Mouse (Mus musculus) splenic B cell, adult 2 months (primary cell): Measurements from ENCODE around the gene Cnpy2.

Source experiments
- DNase-seq: peaks from one replicate; pipeline ENCODE4 v3.0.0-alpha.2; 2011; ENCODE audit warnings: low read depth, low spot score
- H3K27me3 ChIP-seq: 2 replicates; pipeline ENCODE4 v1.6.1; 2012; ENCODE audit warnings: mild to moderate bottlenecking, low read length, moderate library complexity, mixed read lengths; ENCODE audit not compliant: control insufficient read depth, poor library complexity, insufficient read depth, severe bottlenecking
- H3K36me3 ChIP-seq: 2 replicates; pipeline ENCODE4 v1.6.1; 2012; ENCODE audit warnings: mild to moderate bottlenecking, low read length, moderate library complexity, mixed read lengths; ENCODE audit not compliant: control insufficient read depth, poor library complexity, insufficient read depth, severe bottlenecking

Gene Cnpy2

GRCm38 (mm10) chr10:128368402-128369217 lies 46.4 kb downstream of the Cnpy2 start, which contains the start of gene Coq10a:
Coq10a (minus strand) TSS chr10:128368997.
- H3K27me3 ChIP-seq, result no peaks in the 10 kb centered on the region
- H3K36me3 ChIP-seq, result no peaks in the 10 kb centered on the region
- peak; percentile 91 for DNase-seq

DNA sequence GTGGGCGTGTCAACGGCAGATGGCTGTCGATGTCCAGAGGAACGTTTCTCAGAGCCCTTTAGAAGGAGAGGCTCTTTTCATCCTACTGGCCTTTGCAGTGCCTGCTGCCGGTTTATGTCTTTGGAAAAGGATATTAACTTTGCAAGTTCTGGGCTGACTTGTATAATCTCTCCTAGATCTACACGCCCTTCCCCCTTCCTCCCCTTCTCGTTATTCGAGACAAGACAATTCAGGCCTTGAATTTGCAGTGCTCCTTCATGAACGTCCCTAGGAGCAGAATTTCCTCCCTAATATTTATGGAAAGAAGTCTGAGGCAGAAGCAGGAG lies 46.9 kb downstream of the Cnpy2 start:
- no peaks in the 10 kb centered on the region for H3K36me3 ChIP-seq
- no peaks in the 10 kb centered on the region for H3K27me3 ChIP-seq
- no peak for DNase-seq

- Histone ChIP-seq H3K27me3 (no peaks in the 10 kb centered on the region), H3K36me3 (no peaks in the 10 kb centered on the region)
- no peak for DNase-seq
Observed at GRCm38 (mm10) chr10:128369599-128369998, 47.3 kb downstream of the Cnpy2 start.

DNA sequence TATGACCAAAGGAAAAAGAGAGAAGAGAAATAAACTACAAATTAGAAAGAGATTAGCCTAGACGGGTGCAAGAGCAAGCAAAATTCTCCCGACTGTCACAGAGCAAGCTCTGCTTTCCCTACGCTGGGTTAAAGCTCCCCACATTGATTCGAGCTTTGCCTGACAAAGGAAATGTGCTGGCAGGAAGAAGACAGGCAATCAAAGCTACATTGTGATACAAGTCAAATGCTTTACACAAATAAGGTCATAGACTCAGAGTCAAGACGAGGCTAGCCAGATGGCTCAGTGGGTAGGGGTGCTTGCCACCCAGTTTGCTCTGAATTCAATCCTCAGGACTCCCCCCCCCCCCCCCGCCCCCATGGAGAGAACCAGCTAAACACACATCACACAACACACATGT lies 47.8 kb downstream of the Cnpy2 start:
- no peaks in the 10 kb centered on the region for H3K36me3 ChIP-seq
- H3K27me3 ChIP-seq, result no peaks in the 10 kb centered on the region
- no peak for DNase-seq

- H3K27me3 ChIP-seq, result no peaks in the 10 kb centered on the region
- H3K36me3 ChIP-seq, result no peaks in the 10 kb centered on the region
- no peak for DNase-seq
Observed at GRCm38 (mm10) chr10:128370601-128371000, 48.3 kb downstream of the Cnpy2 start.

DNA sequence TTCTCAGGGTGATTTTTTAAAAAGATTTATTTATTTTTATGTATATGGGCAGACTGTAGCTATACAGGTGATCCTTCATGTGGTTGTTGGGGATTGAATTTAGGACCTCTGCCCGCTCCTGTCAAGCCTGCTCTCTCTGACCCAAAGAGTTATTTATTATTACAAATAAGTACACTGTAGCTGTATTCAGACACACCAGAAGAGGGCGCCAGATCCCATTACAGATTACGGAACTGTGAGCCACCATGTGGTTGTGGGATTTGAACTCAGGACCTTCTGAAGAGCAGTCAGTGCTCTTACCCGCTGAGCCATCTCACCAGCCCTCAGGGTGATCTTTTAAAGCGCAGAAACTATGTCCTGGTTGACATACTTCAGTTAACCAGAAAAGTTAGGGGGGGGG lies 49.9 kb downstream of the Cnpy2 start:
- no peak for DNase-seq
- Histone ChIP-seq H3K36me3 (no peaks in the 10 kb centered on the region), H3K27me3 (no peaks in the 10 kb centered on the region)

GRCm38 (mm10) chr10:128372989-128373748 lies 50.9 kb downstream of the Cnpy2 start:
- H3K27me3 ChIP-seq, result no peaks in the 10 kb centered on the region
- no peaks in the 10 kb centered on the region for H3K36me3 ChIP-seq
- DNase-seq, result no peak

DNA sequence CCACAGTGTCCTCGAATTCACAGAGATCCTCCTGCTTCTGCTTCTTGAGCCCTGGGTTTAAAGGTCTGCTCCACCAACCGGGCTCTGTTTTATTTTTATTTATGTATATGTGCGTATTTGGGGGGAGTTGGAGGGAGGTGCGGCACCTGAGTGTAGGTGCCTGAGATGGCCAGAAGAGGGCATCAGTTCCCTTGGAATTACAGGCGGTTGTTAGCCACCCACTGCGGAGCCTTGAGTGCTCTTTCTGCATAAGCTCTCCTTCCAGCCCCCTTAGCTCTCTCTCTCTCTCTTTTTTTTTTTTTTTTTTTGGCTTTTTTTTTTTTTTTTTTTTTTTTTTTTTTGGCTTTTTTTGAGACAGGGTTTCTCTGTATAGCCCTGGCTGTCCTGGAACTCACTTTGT lies 52.1 kb downstream of the Cnpy2 start:
- peak; percentile 53 for DNase-seq
- no peaks in the 10 kb centered on the region for H3K27me3 ChIP-seq
- no peaks in the 10 kb centered on the region for H3K36me3 ChIP-seq

GRCm38 (mm10) chr10:128376099-128376454 lies 53.8 kb downstream of the Cnpy2 start:
- Histone ChIP-seq H3K27me3 (no peaks in the 10 kb centered on the region), H3K36me3 (0 out of 2 replicates have a peak, but pooled peaks cover 2% of the 10 kb centered on the region)
- DNase-seq, result no peak

DNA sequence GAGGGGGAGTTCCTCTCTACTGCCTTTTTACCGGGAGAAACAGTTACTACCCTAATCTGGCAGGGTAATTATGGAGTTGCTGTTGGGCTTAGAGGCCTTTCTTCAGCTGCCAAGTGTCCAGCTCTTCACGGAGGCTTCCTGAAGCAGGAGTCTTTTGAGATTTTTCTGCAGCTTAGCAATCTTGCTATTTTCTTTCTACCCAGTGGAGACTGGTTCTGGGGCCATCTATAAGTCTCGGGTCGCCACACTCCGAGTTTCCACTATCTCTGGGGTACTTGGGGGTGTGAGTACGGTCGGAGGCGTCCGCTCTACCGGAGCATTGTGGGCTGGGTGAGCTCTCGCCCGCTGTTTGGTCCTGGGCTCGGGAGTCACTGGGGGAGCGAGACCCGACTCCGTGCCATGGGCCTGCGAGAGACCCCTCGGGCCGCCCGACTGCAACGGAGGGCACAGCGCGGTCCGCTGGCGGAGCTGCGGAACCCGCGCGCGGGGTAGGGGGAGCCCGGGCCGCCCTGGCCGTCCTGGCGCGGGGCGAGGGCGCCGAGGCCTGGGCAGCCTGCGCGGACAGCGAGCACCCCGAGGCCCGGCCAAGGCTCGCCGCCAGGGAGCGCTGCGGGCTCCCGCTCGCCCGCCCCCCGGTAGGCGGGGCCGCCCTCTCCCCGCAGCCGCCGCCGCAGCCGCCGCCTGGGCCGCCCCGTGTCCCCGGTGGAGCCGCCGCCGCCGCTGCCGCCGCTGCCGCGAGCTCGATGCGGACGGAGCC lies 54.4 kb downstream of the Cnpy2 start, which contains the start of gene Ankrd52:
Ankrd52 (plus strand) TSS at position 661 of the 757 bp plus-strand sequence.
- DNase-seq, result peak; percentile 89
- Histone ChIP-seq H3K36me3 (peaks cover 2% of the 10 kb centered on the region; the same call in 1 of the 2 replicates), H3K27me3 (no peaks in the 10 kb centered on the region)
